Mouse (Mus musculus) cerebellum, adult 9-11 months (tissue): Measurements from ENCODE around the gene Ifitm10.
"Not testable (repeated sequence)": the region's sequence is repeated elsewhere in the genome, so short reads cannot be mapped to it uniquely, and the experiment has no call there.

Source experiments
- DNase-seq: peaks from one replicate; pipeline ENCODE4 v3.0.0; 2022

The Ifitm10 gene

GRCm38 (mm10) chr7:142373641-142374412, at the start of gene Ifitm10:
Ifitm10 (minus strand) TSS chr7:142373753.
- peak; percentile 58 for DNase-seq

- no peak for DNase-seq
Observed at GRCm38 (mm10) chr7:142421826-142422225, 48.3 kb upstream of the Ifitm10 start.

- DNase-seq, result no peak
Observed at GRCm38 (mm10) chr7:142419887-142420286, 46.3 kb upstream of the Ifitm10 start.

- DNase-seq, result no peak
Observed at GRCm38 (mm10) chr7:142418679-142419078, 45.1 kb upstream of the Ifitm10 start.

GRCm38 (mm10) chr7:142418027-142418426, 44.5 kb upstream of the Ifitm10 start:
- DNase-seq, result no peak

- no peak for DNase-seq
Observed at GRCm38 (mm10) chr7:142416225-142416624, 42.7 kb upstream of the Ifitm10 start.

- DNase-seq, result no peak
Observed at GRCm38 (mm10) chr7:142415314-142415713, 41.8 kb upstream of the Ifitm10 start.

GRCm38 (mm10) chr7:142413285-142413684, 39.7 kb upstream of the Ifitm10 start:
- DNase-seq, result no peak

- DNase-seq, result no peak
Observed at GRCm38 (mm10) chr7:142409603-142410002, 36.0 kb upstream of the Ifitm10 start.

- DNase-seq, result no peak
Observed at GRCm38 (mm10) chr7:142408686-142409085, 35.1 kb upstream of the Ifitm10 start.

GRCm38 (mm10) chr7:142407935-142408334, 34.4 kb upstream of the Ifitm10 start:
- DNase-seq, result no peak

- not testable (repeated sequence) for DNase-seq
Observed at GRCm38 (mm10) chr7:142405134-142405533, 31.6 kb upstream of the Ifitm10 start.

- no peak for DNase-seq
Observed at GRCm38 (mm10) chr7:142403591-142403990, 30.0 kb upstream of the Ifitm10 start.

- no peak for DNase-seq
Observed at GRCm38 (mm10) chr7:142400750-142401142, 27.2 kb upstream of the Ifitm10 start.

- no peak for DNase-seq
Observed at GRCm38 (mm10) chr7:142400112-142400749, 26.7 kb upstream of the Ifitm10 start.

GRCm38 (mm10) chr7:142399250-142399649, 25.7 kb upstream of the Ifitm10 start:
- DNase-seq, result no peak

GRCm38 (mm10) chr7:142398052-142398451, 24.5 kb upstream of the Ifitm10 start:
- DNase-seq, result no peak

- no peak for DNase-seq
Observed at GRCm38 (mm10) chr7:142396611-142397010, 23.1 kb upstream of the Ifitm10 start.

- no peak for DNase-seq
Observed at GRCm38 (mm10) chr7:142395472-142395871, 21.9 kb upstream of the Ifitm10 start.

- no peak for DNase-seq
Observed at GRCm38 (mm10) chr7:142394261-142395190, 21.0 kb upstream of the Ifitm10 start.

- DNase-seq, result no peak
Observed at GRCm38 (mm10) chr7:142393191-142393590, 19.6 kb upstream of the Ifitm10 start.

GRCm38 (mm10) chr7:142391609-142392008, 18.1 kb upstream of the Ifitm10 start:
- no peak for DNase-seq

- no peak for DNase-seq
Observed at GRCm38 (mm10) chr7:142391108-142391507, 17.6 kb upstream of the Ifitm10 start.
